Mouse (Mus musculus) megakaryocyte, embryonic 14.5 days (primary cell): ENCODE results near the gene Kif1b.

Experiments
- FLI1 ChIP-seq: IDR thresholded peaks from 2 replicates; pipeline ENCODE4 v1.6.1; 2012; ENCODE audit warnings: low read length, inconsistent platforms, mixed read lengths
- GATA1 ChIP-seq: IDR thresholded peaks from 3 replicates; pipeline ENCODE4 v1.6.1; 2012; ENCODE audit warnings: mixed read lengths, low read length, inconsistent platforms, borderline replicate concordance

- TF ChIP-seq FLI1: no peak
- no peak for TF ChIP-seq GATA1
Measured at GRCm38 (mm10) chr4:149166215-149166946, 141.1 kb downstream of the Kif1b start, which contains the start of gene Pgd.
